Mouse (Mus musculus) cortical plate, adult 2 months (tissue): Measurements from ENCODE around the gene Col4a3. TPM values are rescaled to one million over a fixed set of nuclear protein-coding genes. Genes with fewer than 3 reads are reported as not detected.

Source experiments
- H3K27ac ChIP-seq: fragments of 200-500 bp; 2 replicates; pipeline ENCODE4 v1.5.1; 2012; ENCODE audit warnings: low read length, control low read depth, inconsistent platforms; ENCODE audit not compliant: insufficient read depth
- H3K4me1 ChIP-seq: fragments of 200-500 bp; 2 replicates; pipeline ENCODE4 v1.6.1; 2011; ENCODE audit warnings: low read length; ENCODE audit not compliant: control insufficient read depth, insufficient read depth
- H3K4me3 ChIP-seq: fragments of 200-500 bp; 2 replicates; pipeline ENCODE4 v1.5.1; 2011; ENCODE audit warnings: mild to moderate bottlenecking, low read length, control low read depth; ENCODE audit not compliant: insufficient read depth
- CTCF ChIP-seq: fragments of 200-500 bp; IDR thresholded peaks from 2 replicates; pipeline ENCODE4 v1.5.1; 2011; ENCODE audit warnings: mild to moderate bottlenecking, control low read depth, low read length; ENCODE audit not compliant: insufficient read depth; ENCODE audit errors: extremely low read depth
- POLR2A ChIP-seq: fragments of 200-500 bp; IDR thresholded peaks from 2 replicates; pipeline ENCODE4 v1.6.1; 2011; ENCODE audit warnings: mild to moderate bottlenecking, low read length, control low read depth; ENCODE audit not compliant: insufficient read depth; ENCODE audit errors: extremely low read depth
- polyA plus RNA-seq: library from polyadenylated mRNA; depleted of rRNA; stranded (reverse); fragments of >200 nt; gene quantifications from 2 replicates; pipeline ENCODE4 v1.2.3, GENCODE M21; 2012

The Col4a3 gene
- polyA plus RNA-seq, 1 experiment, result 0.19 TPM

DNA sequence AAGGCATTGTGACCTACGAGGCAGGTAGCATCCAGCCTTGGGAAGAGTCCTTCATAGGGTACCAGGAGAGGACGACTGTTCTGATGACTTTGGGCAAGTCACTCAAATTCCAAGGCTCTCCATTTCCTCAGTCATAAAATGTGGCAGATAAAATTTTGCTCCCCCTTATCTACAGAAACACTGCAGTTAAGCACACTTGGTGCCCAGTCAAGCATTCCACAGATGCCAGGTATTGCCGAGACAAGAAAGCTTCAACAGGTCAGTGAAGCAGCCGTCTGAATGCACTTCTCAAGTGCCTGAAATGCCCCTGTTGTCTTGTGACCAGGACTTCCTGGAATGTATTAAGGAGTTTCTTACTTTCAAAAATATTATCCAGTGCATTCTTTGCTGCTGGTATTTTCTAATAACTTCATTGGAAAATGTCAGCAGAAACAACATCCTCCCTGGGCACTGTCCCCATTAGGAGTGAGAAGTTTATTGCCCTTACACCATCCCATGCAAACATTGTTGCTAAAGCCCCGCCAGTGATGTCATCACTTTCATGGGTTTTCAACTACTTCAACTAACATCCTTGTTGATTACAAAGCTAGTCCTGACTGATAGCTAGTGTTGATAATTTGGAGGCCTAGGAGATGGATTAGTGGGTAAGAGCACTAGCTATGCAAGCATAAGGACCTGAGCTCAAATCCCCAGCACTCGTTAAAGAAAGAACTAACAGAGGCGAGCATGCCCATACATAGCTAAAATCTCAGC, 16.7 kb downstream of the Col4a3 start:
- no peak overlapping the region for H3K4me3 ChIP-seq

DNA sequence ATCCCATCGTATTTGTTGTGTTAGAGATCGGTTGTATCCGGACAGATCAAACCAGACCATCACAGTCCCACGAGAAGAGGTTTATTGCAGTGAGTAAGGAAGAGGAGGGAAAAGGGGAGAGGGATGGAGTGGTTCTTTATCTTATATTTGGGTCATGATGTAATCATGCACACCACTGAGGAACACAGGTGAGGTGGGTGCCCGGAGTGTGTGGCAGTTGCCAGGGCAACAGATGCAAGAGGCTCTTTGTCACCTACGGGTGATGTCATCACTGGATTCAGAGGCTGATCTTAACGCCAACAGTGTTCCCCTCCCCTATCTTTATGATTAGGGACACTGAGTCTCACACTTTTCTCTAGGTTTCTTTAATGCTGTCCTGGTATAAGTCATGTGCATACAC, 18.6 kb downstream of the Col4a3 start:
- Histone ChIP-seq H3K4me3 (no peak overlapping the region), H3K27ac (no peak overlapping the region), H3K4me1 (peaks cover 3% of the 10 kb centered on the region; the same call in 1 of the 2 replicates)
- TF ChIP-seq CTCF (no peak), POLR2A (no peak)

More for the DNA sequence above, 16.7 kb downstream of the Col4a3 start:
- TF ChIP-seq POLR2A, result no peak
- no peak for TF ChIP-seq CTCF
- Histone ChIP-seq H3K27ac (no peak overlapping the region), H3K4me1 (no peaks in the 10 kb centered on the region)

- TF ChIP-seq POLR2A (no peak), CTCF (no peak)
- Histone ChIP-seq H3K27ac (no peak overlapping the region), H3K4me3 (no peak overlapping the region), H3K4me1 (peaks cover 3% of the 10 kb centered on the region; the same call in 1 of the 2 replicates)
Observed at GRCm38 (mm10) chr1:82605856-82606255, 19.1 kb downstream of the Col4a3 start.

GRCm38 (mm10) chr1:82608646-82609262, 22.0 kb downstream of the Col4a3 start:
- Histone ChIP-seq H3K4me3 (no peak overlapping the region), H3K27ac (no peak overlapping the region), H3K4me1 (peaks cover 3% of the 10 kb centered on the region; the same call in 1 of the 2 replicates)
- no peak for TF ChIP-seq CTCF
- TF ChIP-seq POLR2A, result no peak

GRCm38 (mm10) chr1:82612061-82612660, 25.4 kb downstream of the Col4a3 start:
- TF ChIP-seq POLR2A, result no peak
- TF ChIP-seq CTCF, result no peak
- Histone ChIP-seq H3K4me1 (peaks cover 3% of the 10 kb centered on the region; the same call in 1 of the 2 replicates), H3K4me3 (no peak overlapping the region), H3K27ac (no peak overlapping the region)

GRCm38 (mm10) chr1:82618001-82618400, 31.3 kb downstream of the Col4a3 start:
- Histone ChIP-seq H3K4me3 (no peak overlapping the region), H3K4me1 (no peaks in the 10 kb centered on the region), H3K27ac (no peak overlapping the region)
- TF ChIP-seq POLR2A (no peak), CTCF (no peak)

DNA sequence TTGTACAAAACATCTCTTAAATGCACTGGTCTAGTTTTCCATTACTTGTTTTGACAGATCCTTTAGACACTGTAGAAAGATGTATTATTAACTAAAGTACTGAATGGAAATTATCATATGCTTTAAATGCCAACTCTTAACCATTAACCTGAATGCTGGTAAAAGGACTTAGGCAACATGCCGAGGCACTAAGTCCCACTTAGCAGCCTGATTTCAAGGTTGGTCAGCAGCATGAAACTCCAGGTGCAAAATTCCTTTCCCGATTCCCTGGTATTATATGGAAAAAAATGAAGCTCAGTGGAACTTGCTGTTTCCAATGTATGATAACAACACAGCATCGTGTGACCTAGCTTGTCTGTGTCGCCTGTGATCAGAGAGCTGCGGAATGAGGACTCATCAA, 31.9 kb downstream of the Col4a3 start:
- no peak overlapping the region for H3K27ac ChIP-seq
- no peaks in the 10 kb centered on the region for H3K4me1 ChIP-seq
- no peak for TF ChIP-seq CTCF
- TF ChIP-seq POLR2A, result no peak
- no peak overlapping the region for H3K4me3 ChIP-seq

DNA sequence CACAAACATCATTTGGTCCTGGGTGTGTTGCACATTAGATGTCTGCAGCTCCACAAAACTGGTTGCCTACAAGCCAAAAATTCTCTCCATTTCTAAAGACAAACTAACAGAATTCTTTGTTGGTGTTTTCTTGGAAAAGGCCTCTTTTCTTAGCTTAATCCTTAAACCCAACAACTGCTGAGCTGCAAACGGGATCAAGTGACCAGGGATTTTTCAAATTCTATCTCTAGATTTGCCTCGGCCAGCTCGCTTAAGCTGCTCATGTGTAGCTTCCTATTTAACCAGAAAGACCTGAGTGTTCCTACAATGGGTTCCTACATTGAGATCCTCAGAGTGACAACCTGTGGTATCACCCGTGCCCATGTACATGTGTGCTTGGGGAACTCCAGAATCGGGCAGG, 33.3 kb downstream of the Col4a3 start:
- TF ChIP-seq POLR2A (no peak), CTCF (no peak)
- Histone ChIP-seq H3K4me3 (no peak overlapping the region), H3K27ac (no peak overlapping the region), H3K4me1 (no peaks in the 10 kb centered on the region)

- no peak overlapping the region for H3K4me3 ChIP-seq
- TF ChIP-seq CTCF, result no peak
- TF ChIP-seq POLR2A, result no peak
- no peaks in the 10 kb centered on the region for H3K4me1 ChIP-seq
- H3K27ac ChIP-seq, result no peak overlapping the region
Observed at GRCm38 (mm10) chr1:82624934-82625333, 38.2 kb downstream of the Col4a3 start.

GRCm38 (mm10) chr1:82625474-82625873, 38.8 kb downstream of the Col4a3 start:
- no peak for TF ChIP-seq POLR2A
- TF ChIP-seq CTCF, result no peak
- Histone ChIP-seq H3K27ac (no peak overlapping the region), H3K4me1 (no peaks in the 10 kb centered on the region), H3K4me3 (no peak overlapping the region)
